Mouse (Mus musculus): ENCODE measurements at regions not wholly inside any gene's neighbourhood (a gene's known extent, or its start where the extent isn't known, plus 50 kb on each side); places are given as distances from the start of the nearest gene placed in this dataset.

DNA sequence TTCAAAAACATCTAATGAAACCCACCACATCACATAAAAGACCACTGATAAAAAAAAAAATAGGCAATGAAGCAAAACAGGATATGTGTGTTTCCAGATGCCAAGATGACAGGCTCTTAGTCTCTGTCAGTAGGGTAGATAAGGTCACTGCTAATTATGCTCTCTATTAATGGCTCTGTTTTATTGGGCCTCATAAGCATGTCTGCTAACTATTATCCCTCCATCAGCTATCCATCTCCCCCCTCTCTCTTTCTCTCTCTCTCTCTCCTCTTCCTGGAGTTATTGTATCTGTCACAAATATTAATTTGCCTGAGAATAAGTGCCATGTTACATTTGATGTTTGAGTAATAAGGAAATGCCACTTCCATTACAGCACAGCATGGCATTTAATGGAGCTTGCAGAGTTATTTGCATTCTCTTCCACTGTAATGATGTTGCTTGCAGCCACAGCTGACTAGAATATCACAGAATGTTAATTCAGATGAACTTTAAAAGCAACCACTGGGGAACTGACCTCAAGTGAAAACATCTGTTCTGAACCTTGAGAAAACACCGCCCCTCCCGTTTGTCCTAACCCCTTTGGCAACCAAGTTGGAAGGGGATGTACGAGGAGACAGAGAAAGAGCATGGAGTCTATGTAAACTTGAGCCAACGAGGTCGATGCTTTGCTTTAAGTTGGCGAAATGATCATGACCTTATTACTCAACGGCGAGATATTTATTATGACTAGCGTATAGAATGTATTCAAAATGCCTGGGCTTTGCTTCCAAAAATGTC lies 141.7 kb upstream of the Alg10b start:
- no peak for TF ChIP-seq GATA1 (IDR thresholded peaks at IDR 0.05; ENCODE audit: borderline replicate concordance, low read length)
- TF ChIP-seq FLI1 (IDR thresholded peaks at IDR 0.05; ENCODE audit: low read length): no peak

Measured in megakaryocyte, embryonic 14.5 days (primary cell).